17 mouse cellular contexts compared by ENCODE assay signal in genomic region chr17:16157711-16158110, GRCm38 (mm10).
DNase-seq lines count a peak whose midpoint lies in the region; ATAC-seq and TF ChIP-seq lines count a peak whose summit lies in the region.
"Had no signal": no experiment of that assay in that cellular context is flagged by ENCODE, and none has a peak within 500 bp of the region (broad histone marks: within the 10 kb centered on the region; RNA-seq: fewer than 3 reads in every experiment).

No protein-coding gene starts in this region.

- H3K4me2 ChIP-seq in kidney, embryonic 14.5 days (replicated peaks; ENCODE audit: low read depth, low read length): no peak overlapping the region
- H3K4me2 ChIP-seq in embryonic facial prominence, embryonic 12.5 days (replicated peaks): no peak overlapping the region
- H3K4me2 ChIP-seq in liver, embryonic 12.5 days: no peak overlapping the region
- H3K4me2 ChIP-seq: heart, embryonic 15.5 days had no signal

- DNase-seq in kidney, adult 2 months: no peak
- DNase-seq in NIH3T3 (ENCODE audit: low read depth): peak; percentile 11
- DNase-seq in mesoderm, embryonic 11.5 days (ENCODE audit: low read depth, low spot score): peak; percentile 82
- no peak for DNase-seq in left cerebral cortex, adult 11 months (ENCODE audit: low spot score)
- no peak for DNase-seq in thymus, postnatal 10 days (ENCODE audit: low spot score in 2 of 2)
- DNase-seq: cerebellum, adult 2 months; gastrocnemius, postnatal 14 days; kidney, adult 18-20 months; thymus, adult 2 months had no signal

- H3K27ac ChIP-seq in kidney, embryonic 14.5 days (ENCODE audit: low read depth, low read length): no peak overlapping the region
- H3K27ac ChIP-seq in kidney, adult 2 months (ENCODE audit: insufficient read depth, low read depth, low read length): no peak overlapping the region
- no peak overlapping the region for H3K27ac ChIP-seq in embryonic facial prominence, embryonic 12.5 days
- no peak overlapping the region for H3K27ac ChIP-seq in liver, embryonic 12.5 days
- H3K27ac ChIP-seq: heart, embryonic 15.5 days; left cerebral cortex, adult 2 months; liver, embryonic 14.5 days had no signal

- no peaks in the 10 kb centered on the region for H3K27me3 ChIP-seq in kidney, embryonic 14.5 days (ENCODE audit: control insufficient read depth, insufficient read depth, low read length)
- no peaks in the 10 kb centered on the region for H3K27me3 ChIP-seq in kidney, adult 2 months (replicated peaks; ENCODE audit: control insufficient read depth, insufficient read depth, low read length)
- no peaks in the 10 kb centered on the region for H3K27me3 ChIP-seq in embryonic facial prominence, embryonic 12.5 days
- H3K27me3 ChIP-seq in liver, embryonic 12.5 days (replicated peaks): no peaks in the 10 kb centered on the region
- H3K27me3 ChIP-seq: heart, embryonic 15.5 days; Patski had no signal

- TF ChIP-seq CTCF in kidney, adult 2 months (conservative IDR thresholded peaks at IDR 0.05; ENCODE audit: insufficient read depth, insufficient read length, low read depth, low read length): no peak

- ATAC-seq in kidney, embryonic 14.5 days (ENCODE audit: low FRiP score, low TSS enrichment): peak; percentile 85
- 0 out of 2 replicates have a peak, but pooled peaks have one; percentile 67 for ATAC-seq in embryonic facial prominence, embryonic 12.5 days (ENCODE audit: insufficient number of reproducible peaks, insufficient read depth, low FRiP score, low TSS enrichment)
- ATAC-seq in liver, embryonic 12.5 days: no peak
- ATAC-seq: Patski had no signal

- no peak for TF ChIP-seq POLR2A in kidney, adult 2 months (IDR thresholded peaks at IDR 0.05; ENCODE audit: low read depth, low read length)

- H3K9me3 ChIP-seq in kidney, embryonic 14.5 days (ENCODE audit: control insufficient read depth, low read length): no peaks in the 10 kb centered on the region
- no peaks in the 10 kb centered on the region for H3K9me3 ChIP-seq in embryonic facial prominence, embryonic 12.5 days
- H3K9me3 ChIP-seq in liver, embryonic 12.5 days (replicated peaks): no peaks in the 10 kb centered on the region
- H3K9me3 ChIP-seq: heart, embryonic 15.5 days had no signal

- H3K9ac ChIP-seq in kidney, embryonic 14.5 days (ENCODE audit: low read depth, low read length): no peak overlapping the region
- no peak overlapping the region for H3K9ac ChIP-seq in embryonic facial prominence, embryonic 12.5 days
- no peak overlapping the region for H3K9ac ChIP-seq in liver, embryonic 12.5 days
- H3K9ac ChIP-seq: heart, embryonic 15.5 days; liver, embryonic 14.5 days had no signal

- WGBS in kidney, embryonic 14.5 days: 45% methylated on average over 6 of the region's 6 CpGs
- 27% methylated on average over 6 of the region's 6 CpGs for WGBS in kidney, adult 2 months
- WGBS in embryonic facial prominence, embryonic 12.5 days: 31% methylated on average over 6 of the region's 6 CpGs
- 58% methylated on average over 6 of the region's 6 CpGs for WGBS in liver, embryonic 12.5 days (ENCODE audit: insufficient replicate concordance)

- H3K36me3 ChIP-seq in kidney, embryonic 14.5 days (ENCODE audit: control insufficient read depth, insufficient read depth, low read length): no peaks in the 10 kb centered on the region
- no peaks in the 10 kb centered on the region for H3K36me3 ChIP-seq in kidney, adult 2 months (ENCODE audit: control insufficient read depth, insufficient read depth, low read length)
- no peaks in the 10 kb centered on the region for H3K36me3 ChIP-seq in embryonic facial prominence, embryonic 12.5 days
- no peaks in the 10 kb centered on the region for H3K36me3 ChIP-seq in liver, embryonic 12.5 days
- H3K36me3 ChIP-seq: heart, embryonic 15.5 days had no signal

- H3K4me1 ChIP-seq in kidney, embryonic 14.5 days (ENCODE audit: control insufficient read depth, insufficient read depth, low read length): no peaks in the 10 kb centered on the region
- H3K4me1 ChIP-seq in kidney, adult 2 months (ENCODE audit: control insufficient read depth, insufficient read depth, low read length): no peaks in the 10 kb centered on the region
- peaks cover 4% of the 10 kb centered on the region; the same call in 1 of the 2 replicates for H3K4me1 ChIP-seq in embryonic facial prominence, embryonic 12.5 days
- no peaks in the 10 kb centered on the region for H3K4me1 ChIP-seq in liver, embryonic 12.5 days
- H3K4me1 ChIP-seq: heart, embryonic 15.5 days had no signal

- H3K4me3 ChIP-seq in kidney, embryonic 14.5 days (ENCODE audit: low read length): no peak overlapping the region
- H3K4me3 ChIP-seq in kidney, adult 2 months (ENCODE audit: insufficient read depth, low read depth, low read length): no peak overlapping the region
- no peak overlapping the region for H3K4me3 ChIP-seq in embryonic facial prominence, embryonic 12.5 days
- H3K4me3 ChIP-seq in liver, embryonic 12.5 days: no peak overlapping the region
- H3K4me3 ChIP-seq: erythroblast, embryonic 14.5 days; heart, embryonic 15.5 days; left cerebral cortex, adult 2 months had no signal

Comparison
In these comparisons a context has a peak if more than half of its experiments do, and no peak if none do; other contexts are left out.
1. DNase-seq: peak in NIH3T3 (single experiment) and mesoderm, embryonic 11.5 days (single experiment); none in kidney, adult 2 months (single experiment), left cerebral cortex, adult 11 months (single experiment) and thymus, postnatal 10 days (0 of 2).